Mouse (Mus musculus): ENCODE results near the gene Frmd4b. TPM values are rescaled to one million over a fixed set of nuclear protein-coding genes. Genes with fewer than 3 reads are reported as not detected.

Frmd4b gene
- total RNA-seq, 2 experiments from 2014 or later = 21.6 to 24.3 TPM

DNA sequence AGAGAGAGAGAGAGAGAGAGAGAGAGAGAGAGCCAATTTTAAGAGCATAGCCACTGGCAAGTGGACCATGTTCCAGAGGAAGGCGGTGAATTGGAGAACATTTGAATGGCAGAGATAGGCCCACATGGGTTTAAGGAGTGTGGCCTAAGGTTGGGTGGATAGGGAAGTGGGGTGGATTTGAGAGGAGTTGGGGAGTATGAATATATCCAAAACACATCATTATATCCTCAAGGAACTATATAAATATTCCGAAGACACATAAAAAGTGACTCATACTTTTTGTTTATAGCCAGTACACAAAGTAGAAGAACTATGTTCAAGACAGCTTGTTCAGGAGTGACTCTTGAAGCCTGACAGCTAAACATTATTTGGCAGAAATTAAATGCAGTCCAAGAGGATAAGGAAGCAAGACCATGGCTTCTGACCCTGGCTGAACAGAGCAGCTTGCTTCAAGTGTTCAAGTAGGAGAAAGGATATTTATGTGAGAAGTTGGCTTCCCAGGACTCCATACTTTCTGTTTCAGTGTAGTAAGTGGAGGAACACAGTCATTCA, 36.8 kb downstream of the Frmd4b start:
- no peak for DNase-seq
- intact Hi-C loops (cut with DNase I) = no loop called here

DNA sequence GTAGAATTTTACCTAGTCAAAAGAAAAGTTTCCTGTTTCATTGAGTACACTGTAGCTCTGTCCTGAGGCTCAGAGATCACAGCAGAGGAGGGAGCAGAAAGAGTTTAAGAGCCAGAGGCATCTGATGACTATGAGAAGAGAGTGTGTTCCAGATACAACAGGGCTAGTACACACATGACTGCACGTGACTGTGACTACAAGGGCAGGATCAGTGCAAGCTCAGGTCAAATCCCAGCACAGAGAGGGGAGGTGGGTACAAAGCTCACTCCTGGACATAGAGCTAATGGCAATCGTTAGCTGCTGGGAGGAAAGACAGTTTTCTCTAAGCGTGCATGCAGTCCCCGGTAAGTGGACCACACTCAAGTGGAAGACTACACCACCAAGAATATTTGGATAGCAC, 37.6 kb downstream of the Frmd4b start:
- no peak for DNase-seq
- intact Hi-C loops (cut with DNase I) = no loop called here

DNA sequence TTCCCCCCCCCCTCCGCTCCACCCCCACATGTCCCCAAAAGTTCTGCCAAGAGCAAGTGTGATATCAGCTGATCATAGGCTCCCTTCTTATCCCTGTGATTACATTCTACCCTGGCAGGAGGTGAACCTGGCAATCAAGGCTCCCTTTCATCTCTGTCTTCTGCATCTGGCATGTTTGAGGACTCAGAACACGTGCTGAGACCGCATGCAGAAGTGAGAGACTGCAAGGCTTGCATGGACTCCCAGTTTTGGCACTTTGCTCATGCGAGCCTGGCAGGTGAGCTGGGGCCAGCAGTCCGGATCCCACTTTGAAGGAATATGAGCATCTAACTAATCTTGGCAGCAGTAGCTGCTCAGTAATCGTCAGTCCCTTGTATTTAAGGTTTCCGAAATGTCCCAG, 39.1 kb downstream of the Frmd4b start:
- DNase-seq = no peak
- intact Hi-C loops (cut with DNase I) = no loop called here

GRCm38 (mm10) chr6:97577349-97577748, 40.0 kb downstream of the Frmd4b start:
- intact Hi-C loops (cut with DNase I) = no loop called here
- no peak for DNase-seq

DNA sequence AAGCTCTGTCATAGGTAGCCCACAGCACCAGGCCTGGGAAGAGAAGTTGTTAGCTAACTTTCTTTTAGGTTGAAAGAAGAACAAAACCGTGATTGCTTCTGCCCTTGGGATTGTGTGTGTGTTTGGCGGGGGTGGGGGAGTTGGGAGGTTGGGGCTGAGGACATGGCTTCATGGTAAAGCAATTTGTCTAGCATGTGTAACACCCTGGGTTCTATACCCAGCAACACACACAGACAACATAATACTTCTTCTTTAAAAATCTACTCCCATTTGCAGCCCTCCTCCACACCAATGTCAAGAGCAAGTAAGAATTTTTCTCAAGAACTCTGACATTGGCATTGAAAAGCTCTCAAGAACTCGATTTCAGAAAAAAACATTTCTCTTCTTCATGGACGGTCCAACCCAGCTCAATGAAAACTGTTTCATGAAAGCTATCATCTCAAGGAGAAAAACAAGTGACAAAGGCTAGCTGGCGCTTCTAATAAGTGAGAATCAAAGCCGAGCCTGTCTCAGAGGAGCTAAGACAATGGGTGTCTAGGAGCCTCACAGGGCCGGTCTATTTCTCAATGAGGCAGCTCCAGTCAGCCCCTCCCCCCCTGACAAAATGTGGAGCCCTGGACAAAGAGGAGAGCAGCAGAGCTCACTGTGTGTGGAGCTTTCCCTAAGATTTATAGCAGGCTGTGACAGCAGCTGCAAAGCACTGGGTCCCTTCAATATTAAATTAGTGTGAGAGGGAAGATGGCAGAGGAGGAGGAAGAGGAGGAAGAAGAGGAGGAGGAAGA, 40.6 kb downstream of the Frmd4b start:
- intact Hi-C loops (cut with DNase I) = no loop called here
- peak; percentile 25 to 30 for DNase-seq

DNA sequence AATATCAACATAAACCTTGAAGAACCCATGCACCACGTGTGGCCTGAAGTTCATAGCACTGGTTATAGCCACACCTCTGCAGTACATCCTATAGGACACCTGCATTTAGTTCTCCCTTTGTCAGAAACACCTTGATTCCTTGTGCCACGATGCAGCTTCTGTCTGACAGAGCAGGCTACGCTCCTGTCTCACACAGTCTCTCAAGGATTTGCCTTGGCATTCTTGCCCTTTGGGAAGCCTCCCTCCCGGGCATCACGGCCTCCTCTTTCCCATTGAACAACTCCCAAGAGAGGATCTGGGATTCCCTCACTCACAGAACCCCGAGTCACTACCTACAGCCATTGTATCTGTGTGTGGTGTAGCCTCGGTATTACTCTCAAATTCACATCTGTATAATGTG, 41.2 kb downstream of the Frmd4b start:
- intact Hi-C loops (cut with DNase I) = no loop called here
- DNase-seq = no peak

DNA sequence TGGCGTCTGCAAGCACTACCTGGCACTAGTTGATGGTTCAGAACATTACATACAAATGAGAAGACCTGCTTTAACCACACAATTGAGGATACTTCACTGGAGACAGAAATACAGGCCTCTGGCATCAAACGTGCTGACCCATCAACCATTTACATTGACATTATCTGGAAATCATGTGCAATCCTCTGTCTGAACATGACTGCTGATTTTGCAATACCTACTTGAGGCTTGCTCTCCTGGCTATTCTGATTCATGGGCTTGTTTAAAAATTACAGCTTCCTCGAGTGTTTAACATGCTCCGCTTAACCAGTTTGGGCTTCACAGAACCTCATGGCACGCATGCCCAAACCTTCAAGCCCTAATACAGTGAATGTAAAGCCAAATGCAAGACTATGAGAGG, 42.4 kb downstream of the Frmd4b start:
- intact Hi-C loops (cut with DNase I) = no loop called here

GRCm38 (mm10) chr6:97572226-97572625, 45.1 kb downstream of the Frmd4b start:
- DNase-seq = no peak
- intact Hi-C loops (cut with DNase I) = no loop called here

More for the DNA sequence above, 42.4 kb downstream of the Frmd4b start:
- no peak for DNase-seq

DNA sequence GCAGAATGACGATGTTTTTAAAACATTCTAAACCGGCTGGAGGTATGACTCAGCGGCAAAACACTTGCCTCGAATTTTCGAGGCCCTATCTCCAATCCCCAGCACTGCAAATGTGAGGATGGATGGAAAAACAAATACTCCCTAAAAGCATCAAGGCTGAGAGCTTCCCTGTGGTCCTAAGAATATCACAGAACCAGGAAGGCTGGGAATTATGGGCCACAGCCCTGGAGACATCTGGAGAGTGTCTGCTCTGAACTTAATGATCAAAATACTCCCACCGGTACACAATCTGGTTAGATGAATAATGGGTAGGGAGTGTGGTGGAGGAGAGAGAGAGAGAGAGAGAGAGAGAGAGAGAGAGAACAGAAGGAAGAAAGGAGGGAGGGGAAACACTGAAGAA, 48.8 kb downstream of the Frmd4b start:
- intact Hi-C loops (cut with DNase I) = no loop called here
- DNase-seq = peak in 1 of 2 experiments; percentile 2

GRCm38 (mm10) chr6:97566746-97567145, 50.6 kb downstream of the Frmd4b start:
- intact Hi-C loops (cut with DNase I) = no loop called here
- no peak for DNase-seq

- intact Hi-C loops (cut with DNase I) = no loop called here
- DNase-seq = no peak
These were observed 60.2 kb downstream of the Frmd4b start for GRCm38 (mm10) chr6:97557147-97557546.

DNA sequence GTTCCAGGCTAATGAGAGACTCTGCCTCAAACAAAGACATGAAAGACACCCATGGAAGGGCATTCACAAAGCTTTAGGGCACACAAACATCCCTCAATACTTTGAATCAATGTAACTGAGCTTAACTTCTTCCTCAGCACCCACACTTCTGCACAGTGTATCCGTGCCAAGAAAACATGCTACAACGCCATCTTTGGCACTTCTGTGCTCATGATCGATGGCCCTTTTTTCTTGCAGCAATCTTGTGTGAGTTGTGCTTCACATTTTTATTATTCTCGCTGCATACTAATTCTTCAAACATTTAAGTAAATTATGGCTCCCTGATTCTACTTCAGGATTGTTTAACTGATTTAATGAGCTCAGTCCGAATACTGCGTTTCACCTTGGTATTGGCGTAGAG, 61.7 kb downstream of the Frmd4b start:
- DNase-seq = no peak

GRCm38 (mm10) chr6:97553431-97553830, 63.9 kb downstream of the Frmd4b start:
- intact Hi-C loops (cut with DNase I) = no loop called here
- no peak for DNase-seq

More for the DNA sequence above, 61.7 kb downstream of the Frmd4b start:
- intact Hi-C loops (cut with DNase I) = no loop called here

DNA sequence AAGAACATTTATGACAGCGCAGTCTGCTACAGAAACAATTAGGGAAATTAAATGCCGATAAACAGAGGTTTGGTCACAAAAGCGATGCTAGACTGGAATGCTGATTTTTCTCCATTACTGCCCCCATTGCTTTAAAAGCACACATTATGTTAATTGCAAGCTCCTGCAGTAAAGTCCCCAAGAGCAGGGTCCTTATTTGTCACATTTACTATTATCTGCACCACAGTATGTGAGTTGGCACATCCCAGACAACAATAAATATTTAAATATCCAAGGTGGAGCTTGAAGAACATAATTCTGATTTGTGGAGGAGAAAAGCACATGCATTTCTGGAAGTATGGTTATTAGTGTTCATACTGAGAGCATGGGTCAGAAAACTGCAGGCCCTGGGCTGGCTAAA, 64.8 kb downstream of the Frmd4b start:
- intact Hi-C loops (cut with DNase I) = no loop called here
- DNase-seq = no peak

DNA sequence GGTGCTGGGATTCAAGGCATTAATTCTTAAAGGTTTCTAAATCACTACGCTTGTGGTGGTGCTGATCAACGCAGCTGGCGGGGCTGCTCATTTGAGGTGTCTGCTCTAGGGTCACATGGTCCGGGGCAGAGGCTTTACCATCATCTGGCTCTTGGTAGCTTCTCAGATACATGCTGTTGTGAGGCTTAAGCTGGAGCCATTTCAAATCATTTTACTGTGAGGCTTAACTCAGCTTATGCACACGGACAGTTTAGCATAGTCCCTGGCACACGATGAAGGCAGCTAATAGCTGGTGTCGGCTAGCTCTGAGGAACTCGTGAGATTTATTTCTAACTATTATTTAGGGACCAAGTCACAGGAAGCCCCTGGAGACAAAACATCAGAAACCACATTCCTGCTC, 65.5 kb downstream of the Frmd4b start:
- intact Hi-C loops (cut with DNase I) = no loop called here
- DNase-seq = no peak

DNA sequence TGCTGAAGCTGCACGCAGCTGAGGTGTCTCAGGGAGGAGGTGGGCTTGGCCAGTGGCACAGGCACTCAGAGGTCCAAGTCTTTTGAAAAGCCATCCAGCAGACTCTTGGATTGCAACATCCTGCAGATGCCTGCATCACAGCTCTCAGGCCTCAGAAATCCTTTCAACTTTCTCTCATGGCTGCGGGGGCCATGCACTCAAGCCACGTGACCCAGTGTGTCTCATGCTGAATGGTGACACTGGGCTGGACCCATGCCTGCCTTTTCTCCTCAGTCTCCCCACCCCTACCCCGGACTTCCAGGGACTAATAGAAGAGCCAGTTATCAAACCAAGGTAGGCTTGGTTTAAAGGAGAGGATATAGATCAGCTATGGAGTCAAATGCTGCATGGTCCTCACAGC, 66.2 kb downstream of the Frmd4b start:
- intact Hi-C loops (cut with DNase I) = no loop called here
- no peak for DNase-seq

DNA sequence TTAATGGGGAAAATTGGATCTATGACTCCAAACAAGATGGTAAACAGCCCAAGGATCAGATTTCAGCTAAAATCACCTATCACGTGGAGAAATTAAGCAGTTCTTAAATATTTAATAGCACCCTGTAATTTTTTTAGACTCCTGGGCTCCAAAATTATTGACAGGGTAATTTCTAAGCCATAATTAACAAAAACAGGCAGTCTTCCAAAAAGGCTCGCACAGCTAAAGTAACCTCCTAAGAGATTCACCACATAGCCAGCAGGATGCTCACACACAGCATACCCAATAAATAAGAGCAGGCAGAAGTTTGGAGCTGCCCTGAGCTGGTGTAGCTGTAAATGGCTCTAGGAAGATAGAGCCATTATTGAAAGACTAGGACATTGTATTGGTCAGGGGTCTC, 76.9 kb downstream of the Frmd4b start:
- intact Hi-C loops (cut with DNase I) = no loop called here
- DNase-seq = no peak

DNA sequence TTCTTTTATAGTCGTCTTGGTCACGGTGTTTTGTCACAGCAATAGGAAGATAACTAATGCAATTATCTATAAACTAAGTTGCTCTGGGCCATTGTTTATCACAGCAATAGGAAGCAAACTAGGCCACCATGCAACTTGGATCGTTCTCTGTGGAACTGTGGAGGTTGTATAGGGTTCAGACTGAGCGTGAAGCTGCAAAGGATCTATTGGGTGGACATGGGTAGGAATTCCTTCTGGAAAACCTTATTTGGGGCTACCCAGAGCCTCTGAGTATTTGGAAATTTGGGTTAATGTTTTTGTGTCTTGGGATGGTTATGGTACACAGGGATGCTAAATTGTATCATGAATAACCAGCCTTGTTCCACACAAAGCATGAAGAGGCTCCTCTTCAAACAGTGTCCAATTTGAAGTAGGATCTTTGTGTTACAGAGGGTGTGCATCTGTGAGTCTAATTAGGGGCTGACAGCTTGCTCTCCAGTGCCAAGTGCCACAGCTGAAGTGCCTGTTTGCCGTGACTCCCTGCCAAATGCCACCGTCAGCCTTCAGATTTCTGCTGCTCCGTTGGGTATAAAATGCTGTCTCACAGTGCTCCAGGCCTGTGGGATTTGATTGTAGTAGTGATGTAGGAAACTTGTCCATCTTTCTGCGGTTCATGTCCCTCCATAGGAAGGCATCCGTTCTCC, 81.4 kb downstream of the Frmd4b start:
- intact Hi-C loops (cut with DNase I) = loop anchor here (5.0 kb wide), 1 partner anchor 81 kb away; the partner anchor contains the start of gene Frmd4b
- DNase-seq = peak; percentile 20 to 46

- peak in 1 of 2 experiments; percentile 36 for DNase-seq
- intact Hi-C loops (cut with DNase I) = no loop called here
These were observed 86.3 kb downstream of the Frmd4b start for GRCm38 (mm10) chr6:97531043-97531442.

DNA sequence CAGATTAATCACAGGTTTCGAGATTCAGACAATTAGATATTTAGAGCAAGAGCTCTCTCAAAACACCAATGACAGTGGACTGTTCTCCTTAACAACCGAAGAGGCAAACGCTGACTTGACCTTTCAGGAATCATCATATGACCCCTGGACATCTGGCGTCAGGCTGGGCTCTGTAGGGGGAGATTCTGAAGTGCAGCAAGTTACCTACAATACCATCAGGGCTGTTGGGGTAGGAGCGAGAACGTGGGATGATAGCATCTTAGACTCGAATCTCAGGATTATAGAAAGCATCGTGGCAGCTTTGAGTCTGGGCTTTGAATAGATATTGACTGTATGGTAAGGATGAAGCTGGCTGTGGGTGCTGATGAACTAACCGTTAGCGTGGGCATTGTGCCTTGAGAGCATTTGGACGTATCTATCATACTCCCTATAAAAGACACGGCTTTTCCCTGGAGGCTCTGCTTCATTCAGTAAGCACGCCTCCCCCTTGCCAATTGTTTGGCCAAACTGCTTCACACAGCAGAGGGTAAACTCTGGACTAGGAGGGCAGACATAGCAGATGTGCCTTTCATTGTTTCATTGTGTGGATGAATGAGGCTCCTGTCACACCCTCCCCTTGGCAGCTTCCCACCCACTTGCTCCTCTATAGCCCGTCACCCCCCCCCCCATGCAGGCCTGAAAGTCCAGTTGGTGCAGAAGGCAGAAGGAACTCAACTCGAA, 88.2 kb downstream of the Frmd4b start:
- no peak for DNase-seq
- intact Hi-C loops (cut with DNase I) = loop anchor here (5.0 to 10.0 kb wide), 2 partner anchors 382 to 476 kb away; partner anchors contain the start of gene Eogt

GRCm38 (mm10) chr6:97526092-97526491, 91.2 kb downstream of the Frmd4b start:
- intact Hi-C loops (cut with DNase I) = loop anchor here (2.0 to 10.0 kb wide), 3 partner anchors 213 to 479 kb away; partner anchors contain the start of gene Eogt
- DNase-seq = peak; percentile 39 to 72
